Mouse (Mus musculus) CD8-positive naive resting alpha-beta T cell, adult 2 months (primary cell): ENCODE measurements around the gene Pdlim5.

Experiments
- DNase-seq, 2 experiments: peaks; one replicate each; pipeline ENCODE4 v3.0.0; 2022; ENCODE audit warnings: low read depth in 2 of 2, low spot score in 2 of 2

The Pdlim5 gene

DNA sequence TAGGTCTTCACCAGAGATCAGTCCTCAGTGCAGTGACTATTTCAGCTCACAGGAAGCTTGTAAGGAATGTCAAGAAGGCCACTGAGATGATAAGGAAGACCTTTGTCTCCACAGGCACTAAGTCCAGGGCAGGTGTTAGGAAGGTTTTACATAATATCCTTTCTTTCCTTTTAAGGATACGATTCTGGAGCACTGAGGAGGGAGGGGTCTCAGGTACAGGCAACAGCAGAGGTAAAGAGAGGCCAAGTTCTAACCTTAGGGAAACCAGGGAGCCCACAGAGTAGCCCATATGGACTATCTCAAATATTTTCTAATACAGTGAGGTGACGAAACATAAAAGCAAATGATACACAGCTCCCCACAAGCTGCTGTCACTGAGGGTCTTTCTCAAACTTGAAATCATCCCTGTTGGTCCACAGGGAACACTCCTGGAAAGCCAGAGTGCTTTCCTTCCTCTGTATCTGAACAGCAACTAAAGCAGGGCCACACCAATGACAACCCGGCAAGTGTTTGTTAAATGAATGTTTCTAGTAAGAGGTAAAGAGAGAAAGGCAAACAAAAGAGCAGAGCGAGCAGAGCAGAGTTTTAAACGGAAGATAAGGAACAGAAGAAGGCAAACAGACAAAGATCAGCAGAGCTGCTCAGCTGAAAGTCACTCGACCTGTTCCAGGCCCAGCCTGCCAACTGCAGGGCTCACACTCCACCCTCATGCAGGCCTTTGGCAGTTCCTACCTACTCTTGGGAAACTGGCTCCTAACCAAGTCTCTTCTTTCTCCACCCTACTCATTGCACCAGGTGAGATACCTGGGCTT, 55.9 kb downstream of the Pdlim5 start:
- no peak for DNase-seq

DNA sequence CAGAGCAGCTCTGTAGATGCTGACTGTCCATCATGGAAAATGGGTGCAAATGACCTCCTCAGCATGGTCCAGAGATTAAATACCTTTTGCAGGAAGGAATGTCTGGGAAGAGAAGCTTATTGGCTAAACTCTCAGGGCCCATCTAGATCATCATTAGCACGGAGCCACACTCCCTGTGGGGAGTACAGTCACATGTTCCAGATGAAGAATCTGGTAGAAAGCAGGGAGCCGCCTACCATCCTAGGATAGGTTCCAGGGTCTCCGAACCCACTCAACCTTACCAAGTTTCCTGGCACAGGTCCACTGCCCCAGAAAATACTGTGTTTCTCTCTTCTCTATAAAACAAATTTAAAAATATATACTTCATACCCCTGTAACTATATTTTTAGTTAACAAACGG, 57.4 kb downstream of the Pdlim5 start:
- no peak for DNase-seq

DNA sequence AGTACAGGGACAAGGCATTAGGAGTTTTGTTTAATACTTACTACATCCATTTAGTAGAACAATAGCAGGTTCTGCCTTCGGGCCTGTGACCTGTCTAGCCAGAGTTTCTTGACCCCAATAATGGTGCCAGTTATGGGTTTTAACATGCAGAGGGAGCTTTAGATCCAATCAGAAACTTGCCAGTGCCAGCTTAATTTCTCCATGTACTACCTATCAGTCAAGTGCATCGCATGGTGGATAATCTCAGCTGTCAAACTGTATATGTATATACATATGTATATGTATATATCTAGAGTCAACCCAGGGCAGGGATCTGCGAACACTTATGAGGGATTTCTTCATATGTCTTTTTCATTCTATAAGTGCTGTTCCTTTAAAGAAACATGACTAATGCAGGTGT, 61.0 kb downstream of the Pdlim5 start:
- no peak for DNase-seq

DNA sequence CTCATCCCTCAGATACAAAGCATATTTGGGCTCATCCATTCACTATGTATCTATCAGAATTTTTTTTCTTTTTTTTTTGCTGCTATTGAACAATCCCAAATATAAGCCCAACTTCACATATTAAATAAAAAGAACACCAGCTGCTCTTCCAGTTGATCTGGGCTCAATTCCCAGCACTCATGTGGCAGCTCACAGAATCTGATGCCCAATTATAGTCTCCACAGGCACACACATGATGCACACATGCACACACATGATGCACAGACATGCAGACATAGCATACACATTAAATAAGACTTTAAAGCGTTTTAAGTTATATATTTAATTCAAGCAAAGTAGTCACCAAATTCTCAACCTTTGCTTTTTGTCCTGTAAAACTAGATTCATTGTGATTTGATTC, 62.0 kb downstream of the Pdlim5 start:
- DNase-seq: no peak

DNA sequence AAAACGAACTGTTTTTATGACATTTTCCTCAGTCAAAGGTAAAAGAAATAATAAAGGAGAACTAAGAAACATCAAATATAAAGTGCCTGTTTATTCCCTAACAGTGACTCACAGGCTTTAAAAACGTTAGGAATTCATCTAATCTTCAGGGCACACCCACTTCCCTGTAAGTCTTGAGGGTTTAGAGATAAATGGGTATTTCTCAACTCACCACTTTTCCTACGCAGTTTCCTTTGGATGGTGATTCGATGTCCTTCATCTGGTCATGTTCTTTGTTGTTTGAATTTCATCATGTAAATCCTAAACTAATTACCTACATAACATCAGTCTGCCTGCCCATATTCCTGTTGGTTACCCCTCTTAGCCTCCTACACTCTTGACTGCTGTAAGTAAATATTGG, 62.8 kb downstream of the Pdlim5 start:
- DNase-seq: no peak

DNA sequence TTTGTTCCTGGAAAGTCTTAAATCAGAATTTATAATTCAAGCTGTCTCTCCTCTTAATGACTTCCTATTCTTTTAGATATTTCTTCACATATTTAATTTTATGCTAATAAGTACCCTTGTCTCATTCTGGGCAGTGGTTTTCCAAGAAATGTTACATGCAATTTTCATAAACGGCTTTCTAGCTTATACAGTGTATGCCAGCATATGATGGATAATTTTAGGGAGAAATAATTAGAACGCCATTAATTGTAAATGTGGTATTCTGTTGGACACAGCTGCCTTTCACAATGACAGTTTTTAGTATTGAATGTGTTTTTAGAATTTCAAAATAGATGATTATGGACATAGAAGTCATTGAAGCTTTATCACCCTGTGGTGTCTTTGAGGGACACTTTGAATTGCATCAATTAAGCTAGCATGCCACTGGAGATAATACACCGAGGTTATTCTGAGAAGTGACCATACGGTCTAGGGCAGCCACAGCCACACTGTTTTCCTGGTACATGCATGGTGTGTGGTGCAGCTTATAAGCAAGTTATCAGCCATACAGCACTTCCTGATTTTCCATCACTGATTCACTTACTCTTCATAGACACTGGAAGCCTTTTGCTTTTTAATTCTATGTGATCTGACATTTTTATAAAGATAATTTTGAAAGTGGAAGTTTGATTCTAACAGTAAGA, 63.5 kb downstream of the Pdlim5 start:
- DNase-seq: no peak

DNA sequence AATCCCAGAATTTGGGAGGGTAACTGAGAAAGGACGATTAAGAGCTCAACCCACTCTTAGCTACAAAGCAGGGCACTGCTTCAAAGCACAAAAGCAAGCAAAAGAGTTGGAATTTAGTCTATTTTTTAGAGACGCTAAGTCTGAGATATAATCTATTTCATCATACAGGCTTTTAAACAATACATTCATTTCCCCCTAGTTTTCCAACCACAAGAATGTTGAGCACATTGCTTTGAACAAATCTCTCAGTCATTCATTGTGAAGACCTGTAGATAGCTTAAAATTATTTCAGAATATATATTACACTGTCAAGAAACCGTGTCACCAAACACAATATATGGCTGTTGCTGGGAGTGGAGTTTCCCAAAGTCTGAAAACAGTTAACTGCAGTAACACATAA, 65.1 kb downstream of the Pdlim5 start:
- no peak for DNase-seq

DNA sequence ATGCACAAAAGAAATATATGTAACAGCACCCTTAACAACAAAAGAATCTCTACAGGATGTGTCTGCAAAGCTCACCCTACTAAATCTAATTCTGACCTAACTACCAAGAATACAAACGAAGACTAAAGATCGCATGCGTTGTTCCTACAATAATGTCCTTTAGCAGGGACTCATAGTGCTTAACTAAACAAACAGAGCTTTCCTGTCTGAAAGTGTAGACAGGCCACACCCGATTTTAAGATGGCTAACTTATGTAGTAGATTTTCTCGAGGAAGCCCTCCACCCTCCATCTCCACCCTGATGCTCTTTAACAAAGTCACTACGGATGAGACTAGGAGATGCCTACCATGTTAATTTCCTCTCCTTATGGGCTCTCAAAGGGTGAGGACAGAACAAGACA, 71.9 kb downstream of the Pdlim5 start:
- DNase-seq: no peak

DNA sequence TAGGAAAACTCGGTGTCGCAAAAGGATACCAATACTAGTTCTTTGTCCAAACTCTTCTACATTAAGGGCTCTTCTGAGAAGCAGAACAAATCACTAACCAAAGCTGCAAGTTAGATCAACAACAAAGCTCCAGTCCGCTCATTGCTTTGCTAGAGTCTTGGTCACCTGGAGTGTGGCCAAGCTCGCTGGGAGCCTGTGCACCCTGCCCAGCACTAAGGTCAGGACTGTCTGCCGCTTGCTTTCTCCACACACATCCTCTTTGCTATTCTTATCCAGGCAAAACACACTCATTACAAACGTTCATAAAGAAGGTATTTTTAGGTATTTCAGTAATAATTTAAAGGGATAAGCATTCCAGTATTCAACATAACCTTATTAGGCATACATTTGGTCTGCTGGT, 73.6 kb downstream of the Pdlim5 start:
- no peak for DNase-seq

DNA sequence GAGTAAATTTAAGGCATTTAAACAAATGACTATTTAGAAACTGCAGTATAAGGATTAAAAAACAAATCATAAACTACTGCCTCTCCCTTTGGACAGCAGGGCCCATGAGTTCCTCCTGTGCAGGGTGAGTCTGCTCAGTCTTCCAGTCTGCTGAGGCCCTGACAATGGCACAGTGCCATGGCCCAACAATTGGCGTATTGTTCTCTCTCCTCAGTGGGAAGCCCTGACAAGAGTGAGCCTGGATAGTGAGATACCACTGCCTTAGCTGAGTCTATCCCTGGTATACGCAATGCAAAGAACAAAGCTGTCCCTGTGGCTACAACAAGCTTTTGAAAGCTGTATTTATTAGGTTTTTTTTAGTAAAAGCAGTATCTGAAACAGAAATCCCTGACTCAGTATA, 77.3 kb downstream of the Pdlim5 start:
- no peak for DNase-seq

- DNase-seq: no peak
These were observed 79.3 kb downstream of the Pdlim5 start for GRCm38 (mm10) chr3:142316138-142316740.

GRCm38 (mm10) chr3:142311075-142311474, 84.4 kb downstream of the Pdlim5 start:
- no peak for DNase-seq

GRCm38 (mm10) chr3:142310446-142310845, 85.0 kb downstream of the Pdlim5 start:
- no peak for DNase-seq

- no peak for DNase-seq
These were observed 100.2 kb downstream of the Pdlim5 start for GRCm38 (mm10) chr3:142295287-142295676.

DNA sequence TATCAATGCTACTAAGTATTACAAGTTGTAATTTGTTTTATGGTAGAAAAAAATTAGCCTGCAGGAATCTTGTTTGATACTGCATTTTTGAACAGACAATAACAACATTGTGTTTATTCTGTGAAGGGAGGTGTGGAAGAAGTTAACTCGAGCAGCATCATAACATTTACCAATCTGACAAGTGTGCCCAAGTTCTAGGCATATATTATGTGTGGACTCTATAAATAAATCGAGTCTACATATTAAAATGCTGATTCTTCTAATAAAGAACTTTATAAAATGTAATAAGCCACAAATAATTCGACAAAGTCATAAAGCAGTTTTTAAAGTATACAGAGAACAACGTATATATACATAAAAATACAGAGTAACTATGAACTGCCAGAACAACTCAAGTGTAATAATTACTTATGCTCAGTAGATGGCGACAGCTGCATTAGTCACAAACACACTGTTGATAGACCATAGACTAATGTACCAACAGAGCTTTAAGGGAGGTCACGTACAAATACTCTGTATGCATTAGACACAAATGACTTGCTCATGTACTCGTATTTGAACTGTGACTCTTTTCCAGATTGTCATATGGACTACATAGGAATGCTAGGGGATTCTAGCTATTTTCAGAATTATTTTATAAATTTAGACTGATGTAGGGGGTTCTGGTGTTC, 100.7 kb downstream of the Pdlim5 start:
- peak; percentile 25 to 42 for DNase-seq

GRCm38 (mm10) chr3:142293561-142293960, 101.9 kb downstream of the Pdlim5 start:
- no peak for DNase-seq

GRCm38 (mm10) chr3:142282706-142283105, 112.8 kb downstream of the Pdlim5 start:
- DNase-seq: peak; percentile 43 to 48

GRCm38 (mm10) chr3:142281656-142282055, 113.8 kb downstream of the Pdlim5 start:
- no peak for DNase-seq

- peak; percentile 20 to 32 for DNase-seq
These were observed 114.4 kb downstream of the Pdlim5 start for GRCm38 (mm10) chr3:142281093-142281445.

GRCm38 (mm10) chr3:142280366-142281092, 115.0 kb downstream of the Pdlim5 start:
- no peak for DNase-seq

- no peak for DNase-seq
These were observed 116.5 kb downstream of the Pdlim5 start for GRCm38 (mm10) chr3:142279011-142279410.
